Mouse (Mus musculus): ENCODE results near the gene Csrp3. TPM values are rescaled to one million over a fixed set of nuclear protein-coding genes. Genes with fewer than 3 reads are reported as not detected.
A peak's percentile ranks its signal among the peaks of the same experiment; 100 is the strongest.

Csrp3 gene
- total and polyA plus RNA-seq, 3 experiments = 0.17 to 0.81 TPM; not detected in 1

- Histone ChIP-seq H3K9ac (ENCODE audit: control insufficient read depth, low read depth, low read length, poor library complexity, severe bottlenecking) (peak overlapping the region; percentile 43), H3K4me1 (ENCODE audit: control insufficient read depth in 1 of 2, insufficient read depth in 2 of 2, low read length in 2 of 2) (peaks cover 45 to 50% of the 10 kb centered on the region in 2 experiments), H3K27ac (ENCODE audit: control insufficient read depth, low read depth, low read length) (peak overlapping the region; percentile 93), H3K27me3 (ENCODE audit: control insufficient read depth in 1 of 2, insufficient read depth in 2 of 2, low read length in 2 of 2) (no peaks in the 10 kb centered on the region), H3K9me3 (replicated peaks; ENCODE audit: insufficient read depth, low read length) (no peaks in the 10 kb centered on the region), H3K79me2 (ENCODE audit: control insufficient read depth, insufficient read depth, low read length, poor library complexity) (no peaks in the 10 kb centered on the region), H3K36me3 (ENCODE audit: control insufficient read depth in 1 of 2, insufficient read depth in 2 of 2, low read length in 2 of 2) (peaks cover 17 to 48% of the 10 kb centered on the region in 2 experiments), H3K4me3 (ENCODE audit: control insufficient read depth in 1 of 2, insufficient read depth in 1 of 2, low read depth in 2 of 2, low read length in 2 of 2) (peak overlapping the region in 1 of 2 experiments; percentile 19; a peak in 2 of 4 replicates)
- peak; percentile 82 for DNase-seq (ENCODE audit: low read depth, low spot score)
- no peak; a peak in 1 of 4 replicates for TF ChIP-seq POLR2A (IDR thresholded peaks at IDR 0.05; ENCODE audit: control insufficient read depth in 1 of 2, insufficient read depth in 1 of 2, low read depth in 1 of 2, low read length in 2 of 2, poor library complexity in 1 of 2)
- TF ChIP-seq USF2 (IDR thresholded peaks at IDR 0.05; ENCODE audit: borderline replicate concordance in 1 of 2, insufficient read depth in 1 of 2, low read depth in 1 of 2, low read length in 2 of 2) = no peak
- no peak for TF ChIP-seq RAD21 (IDR thresholded peaks at IDR 0.05; ENCODE audit: low read depth, low read length)
- TF ChIP-seq SMC3 (IDR thresholded peaks at IDR 0.05; ENCODE audit: low read depth, low read length) = no peak
- no peak for TF ChIP-seq ZKSCAN1 (IDR thresholded peaks at IDR 0.05; ENCODE audit: low read depth, low read length)
- TF ChIP-seq MYC (IDR thresholded peaks at IDR 0.05; ENCODE audit: low read depth, low read length) = no peak
- TF ChIP-seq ETS1 (IDR thresholded peaks at IDR 0.05; ENCODE audit: low read depth, low read length) = peak; percentile 55
- no peak for TF ChIP-seq CHD1 (IDR thresholded peaks at IDR 0.05; ENCODE audit: low read depth, low read length)
- peak; percentile 46 for TF ChIP-seq GATA1 (IDR thresholded peaks at IDR 0.05; ENCODE audit: low read depth, low read length)
- TF ChIP-seq EP300 (IDR thresholded peaks at IDR 0.05; ENCODE audit: low read depth in 1 of 2, low read length in 2 of 2) = peak; percentile 89 to 94
- 0 out of 2 replicates have a peak, but pooled peaks have one; percentile 3 for TF ChIP-seq BHLHE40 (IDR thresholded peaks at IDR 0.05; ENCODE audit: borderline replicate concordance, low read depth, low read length)
- TF ChIP-seq MXI1 (IDR thresholded peaks at IDR 0.05; ENCODE audit: low read depth, low read length) = no peak
- no peak; the same call in none of the 2 replicates for TF ChIP-seq SIN3A (IDR thresholded peaks at IDR 0.05; ENCODE audit: low read length)
- no peak for TF ChIP-seq ELF1 (IDR thresholded peaks at IDR 0.05; ENCODE audit: low read depth, low read length)
- no peak; the same call in 1 of the 2 replicates for TF ChIP-seq NELFE (IDR thresholded peaks at IDR 0.05; ENCODE audit: low read depth, low read length)
- TF ChIP-seq MYB (IDR thresholded peaks at IDR 0.05; ENCODE audit: low read depth, low read length) = peak; percentile 87
- no peak for TF ChIP-seq MAFK (IDR thresholded peaks at IDR 0.05; ENCODE audit: borderline replicate concordance, low read depth, low read length)
- TF ChIP-seq JUND (IDR thresholded peaks at IDR 0.05; ENCODE audit: low read depth, low read length) = no peak
- no peak for TF ChIP-seq E2F4 (IDR thresholded peaks at IDR 0.05; ENCODE audit: borderline replicate concordance, low read depth, low read length)
- no peak for TF ChIP-seq CTCF (IDR thresholded peaks at IDR 0.05 in 2 of 3, conservative IDR thresholded peaks at IDR 0.05 in 1 of 3; ENCODE audit: control insufficient read depth in 1 of 3, insufficient read depth in 1 of 3, low read depth in 2 of 3, low read length in 3 of 3, poor library complexity in 1 of 3, severe bottlenecking in 1 of 3)
- no peak for TF ChIP-seq UBTF (IDR thresholded peaks at IDR 0.05; ENCODE audit: borderline replicate concordance, insufficient read depth, low read depth, low read length)
- TF ChIP-seq TCF12 (IDR thresholded peaks at IDR 0.05; ENCODE audit: low read depth, low read length) = peak; percentile 87
- TF ChIP-seq GABPA (IDR thresholded peaks at IDR 0.05; ENCODE audit: low read depth, low read length) = no peak
- no peak for TF ChIP-seq HCFC1 (IDR thresholded peaks at IDR 0.05; ENCODE audit: low read depth, low read length)
- TF ChIP-seq MAZ (IDR thresholded peaks at IDR 0.05; ENCODE audit: low read depth, low read length) = no peak
- TF ChIP-seq POLR2AphosphoS5 (IDR thresholded peaks at IDR 0.05; ENCODE audit: borderline replicate concordance, low read depth, low read length) = no peak
- no peak for TF ChIP-seq USF1 (IDR thresholded peaks at IDR 0.05; ENCODE audit: low read depth, low read length)
- TF ChIP-seq POLR2AphosphoS2 (IDR thresholded peaks at IDR 0.05; ENCODE audit: low read length) = 0 out of 2 replicates have a peak, but pooled peaks have one; percentile 37
- TF ChIP-seq TAL1 (IDR thresholded peaks at IDR 0.05; ENCODE audit: low read length) = peak; percentile 78
- no peak for TF ChIP-seq MAX (IDR thresholded peaks at IDR 0.05; ENCODE audit: low read length)
- TF ChIP-seq KAT2A (conservative IDR thresholded peaks at IDR 0.05; ENCODE audit: low read depth, low read length) = no peak
- 0 out of 2 replicates have a peak, but pooled peaks have one; percentile 25 for TF ChIP-seq TBP (IDR thresholded peaks at IDR 0.05; ENCODE audit: low read depth, low read length)
- TF ChIP-seq ZC3H11A (IDR thresholded peaks at IDR 0.05; ENCODE audit: low read depth, low read length) = no peak
- no peak; the same call in 1 of the 2 replicates for TF ChIP-seq ZMIZ1 (IDR thresholded peaks at IDR 0.05; ENCODE audit: low read depth, low read length)
- TF ChIP-seq MEF2A (IDR thresholded peaks at IDR 0.05; ENCODE audit: extremely low read depth, insufficient replicate concordance, low read depth, low read length, poor library complexity, severe bottlenecking) = no peak
- TF ChIP-seq ZNF384 (IDR thresholded peaks at IDR 0.05; ENCODE audit: low read depth, low read length) = no peak
Measured at GRCm38 (mm10) chr7:48864671-48865458, 17.0 kb upstream of the Csrp3 start.
